Mouse (Mus musculus) C2C12 (cell line): ENCODE measurements around the gene Lrrc49. TPM values are rescaled to one million over a fixed set of nuclear protein-coding genes. Genes with fewer than 3 reads are reported as not detected.
A peak's percentile ranks its signal among the peaks of the same experiment; 100 is the strongest.

Source experiments
- H3K27me3 ChIP-seq: one replicate; pipeline ENCODE4 v1.6.1; 2011; ENCODE audit not compliant: control insufficient read depth, insufficient read depth, insufficient read length
- H3K36me3 ChIP-seq: one replicate; pipeline ENCODE4 v1.6.1; 2011; ENCODE audit not compliant: control insufficient read depth, insufficient read depth
- H3K4me3 ChIP-seq: one replicate; pipeline ENCODE4 v1.5.1; 2011; ENCODE audit warnings: mild to moderate bottlenecking, control low read depth; ENCODE audit not compliant: poor library complexity, insufficient read depth, severe bottlenecking
- H3K79me2 ChIP-seq: one replicate; pipeline ENCODE4 v1.6.1; 2011; ENCODE audit not compliant: control insufficient read depth, insufficient read depth
- H3K79me3 ChIP-seq: one replicate; pipeline ENCODE4 v1.6.1; 2011; ENCODE audit warnings: low read depth, control low read depth
- H3ac ChIP-seq: one replicate; pipeline ENCODE3; 2011; ENCODE audit warnings: low read depth; ENCODE audit not compliant: control insufficient read depth, insufficient read length
- CEBPB ChIP-seq: IDR thresholded peaks from one replicate; pipeline ENCODE4 v1.6.1; 2011; ENCODE audit warnings: low read depth, mild to moderate bottlenecking, control low read depth, moderate library complexity
- CTCF ChIP-seq: IDR thresholded peaks from one replicate; pipeline ENCODE4 v1.5.1; 2011; ENCODE audit not compliant: control insufficient read depth, insufficient read depth, insufficient read length
- FOSL1 ChIP-seq: IDR thresholded peaks from one replicate; pipeline ENCODE4 v1.8.0; 2011; ENCODE audit warnings: mild to moderate bottlenecking, low read length; ENCODE audit not compliant: poor library complexity, insufficient read depth, severe bottlenecking
- MAX ChIP-seq: IDR thresholded peaks from one replicate; pipeline ENCODE4 v1.6.1; 2011; ENCODE audit warnings: mild to moderate bottlenecking, control low read depth
- MYOD1 ChIP-seq: IDR thresholded peaks from one replicate; pipeline ENCODE4 v1.6.1; 2011; ENCODE audit warnings: low read depth; ENCODE audit not compliant: control insufficient read depth, insufficient read length
- MYOG ChIP-seq: IDR thresholded peaks from one replicate; pipeline ENCODE4 v1.6.1; 2011; ENCODE audit not compliant: control insufficient read depth, insufficient read length; ENCODE audit errors: extremely low read depth
- USF1 ChIP-seq: IDR thresholded peaks from one replicate; pipeline ENCODE4 v1.6.1; 2011; ENCODE audit warnings: low read depth, mild to moderate bottlenecking, control low read depth, moderate library complexity
- polyA plus RNA-seq: library from polyadenylated mRNA; unstranded; fragments of >200 nt; fragmentation: generic; extraction: Trizol; gene quantifications from one replicate; pipeline ENCODE4 v1.2.1, GENCODE M21; 2012; ENCODE audit warnings: missing spikeins

The Lrrc49 gene
- polyA plus RNA-seq, 1 experiment: 5.9 TPM

GRCm38 (mm10) chr9:60604971-60605370 lies 83.0 kb downstream of the Lrrc49 start:
- no peak overlapping the region for H3K4me3 ChIP-seq
- TF ChIP-seq MYOD1 (no peak), MYOG (no peak), MAX (no peak), CEBPB (no peak), CTCF (no peak), FOSL1 (no peak), USF1 (no peak)
- H3K79me2 ChIP-seq: no peaks in the 10 kb centered on the region
- H3K27me3 ChIP-seq: no peaks in the 10 kb centered on the region
- H3ac ChIP-seq: no peak overlapping the region
- no peaks in the 10 kb centered on the region for H3K36me3 ChIP-seq
- no peaks in the 10 kb centered on the region for H3K79me3 ChIP-seq

GRCm38 (mm10) chr9:60601936-60602335 lies 86.0 kb downstream of the Lrrc49 start:
- H3K79me2 ChIP-seq: no peaks in the 10 kb centered on the region
- H3ac ChIP-seq: no peak overlapping the region
- no peaks in the 10 kb centered on the region for H3K36me3 ChIP-seq
- no peaks in the 10 kb centered on the region for H3K79me3 ChIP-seq
- no peaks in the 10 kb centered on the region for H3K27me3 ChIP-seq
- no peak overlapping the region for H3K4me3 ChIP-seq
- no peak for TF ChIP-seq CTCF
- no peak for TF ChIP-seq MAX
- no peak for TF ChIP-seq USF1
- TF ChIP-seq CEBPB: no peak
- no peak for TF ChIP-seq FOSL1
- no peak for TF ChIP-seq MYOD1
- TF ChIP-seq MYOG: no peak

DNA sequence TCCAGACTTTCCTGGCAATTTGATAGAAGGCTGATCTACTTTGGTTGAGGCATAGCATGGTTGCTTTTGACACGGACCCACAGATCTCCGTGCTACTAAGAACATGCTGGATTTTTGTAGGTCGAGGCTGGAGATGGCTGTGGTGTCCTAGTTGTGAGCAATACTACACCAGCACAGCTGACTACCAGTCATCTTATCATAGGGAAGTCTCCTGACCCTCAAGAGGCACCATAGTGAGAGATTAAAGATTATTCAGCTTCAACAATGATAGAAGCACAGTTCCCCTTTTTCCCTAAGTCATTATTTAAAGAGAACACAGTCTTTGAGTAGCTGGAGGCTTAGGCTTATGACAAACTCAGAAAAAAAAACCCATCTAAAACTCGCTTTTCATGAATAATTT lies 87.7 kb downstream of the Lrrc49 start:
- Histone ChIP-seq H3K27me3 (no peaks in the 10 kb centered on the region), H3K36me3 (no peaks in the 10 kb centered on the region), H3ac (no peak overlapping the region), H3K4me3 (no peak overlapping the region), H3K79me2 (no peaks in the 10 kb centered on the region), H3K79me3 (no peaks in the 10 kb centered on the region)
- no peak for TF ChIP-seq MYOD1
- no peak for TF ChIP-seq MAX
- no peak for TF ChIP-seq CTCF
- no peak for TF ChIP-seq MYOG

GRCm38 (mm10) chr9:60599489-60599888 lies 88.5 kb downstream of the Lrrc49 start:
- TF ChIP-seq MYOD1: no peak
- TF ChIP-seq MYOG: no peak
- peak; percentile 18 for TF ChIP-seq CTCF
- no peak for TF ChIP-seq CEBPB
- no peaks in the 10 kb centered on the region for H3K79me2 ChIP-seq
- H3K79me3 ChIP-seq: no peaks in the 10 kb centered on the region
- no peak overlapping the region for H3ac ChIP-seq
- H3K36me3 ChIP-seq: no peaks in the 10 kb centered on the region
- H3K4me3 ChIP-seq: no peak overlapping the region
- no peaks in the 10 kb centered on the region for H3K27me3 ChIP-seq

DNA sequence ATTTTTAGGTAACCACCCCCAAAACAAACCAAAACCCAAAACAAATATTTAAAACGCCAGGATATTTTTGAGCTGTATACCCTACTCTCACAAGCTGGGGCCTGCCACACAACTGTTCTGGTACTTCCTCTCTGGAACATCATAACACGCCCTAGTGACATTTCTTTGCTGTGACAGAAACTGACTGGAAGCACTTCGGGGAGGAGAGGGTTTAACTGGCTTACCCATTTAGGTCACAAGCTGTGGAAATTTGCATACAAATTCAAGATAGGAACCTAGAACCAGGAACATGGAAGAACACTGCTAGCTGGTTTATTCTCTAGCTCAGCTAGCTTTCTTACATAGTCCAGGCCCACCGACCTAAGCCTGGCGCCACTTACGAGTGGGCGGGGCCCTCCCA lies 92.6 kb downstream of the Lrrc49 start:
- H3K79me2 ChIP-seq: no peaks in the 10 kb centered on the region
- no peak for TF ChIP-seq MYOG
- TF ChIP-seq CEBPB: no peak
- no peak for TF ChIP-seq FOSL1
- no peak for TF ChIP-seq MYOD1
- no peak for TF ChIP-seq USF1
- TF ChIP-seq CTCF: no peak
- TF ChIP-seq MAX: no peak
- no peak overlapping the region for H3K4me3 ChIP-seq

DNA sequence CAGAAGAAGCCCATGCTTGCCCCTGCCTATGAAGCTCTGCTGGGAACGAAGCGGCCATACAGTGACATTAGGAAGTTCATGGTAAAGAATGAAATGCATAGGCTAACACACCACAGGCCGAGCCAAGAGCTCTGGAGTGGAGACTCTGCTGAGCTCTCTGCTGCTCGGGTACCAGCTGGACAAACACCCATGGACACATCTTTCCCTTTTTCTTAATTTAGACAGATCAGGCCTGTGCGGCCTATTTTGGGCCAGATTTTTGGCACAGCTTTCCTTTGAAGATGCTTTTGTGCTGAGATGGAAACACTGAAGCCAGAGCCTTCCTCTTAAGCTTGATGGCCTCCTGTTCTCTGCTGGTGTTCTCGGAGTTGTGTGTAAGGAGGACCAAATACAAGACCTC lies 95.0 kb downstream of the Lrrc49 start:
- Histone ChIP-seq H3K27me3 (no peaks in the 10 kb centered on the region), H3ac (no peak overlapping the region), H3K36me3 (no peaks in the 10 kb centered on the region), H3K79me2 (no peaks in the 10 kb centered on the region), H3K4me3 (no peak overlapping the region), H3K79me3 (no peaks in the 10 kb centered on the region)
- TF ChIP-seq FOSL1: no peak

More for the DNA sequence above, 92.6 kb downstream of the Lrrc49 start:
- no peaks in the 10 kb centered on the region for H3K27me3 ChIP-seq
- no peak overlapping the region for H3ac ChIP-seq
- H3K36me3 ChIP-seq: no peaks in the 10 kb centered on the region
- no peaks in the 10 kb centered on the region for H3K79me3 ChIP-seq
